Mouse (Mus musculus) CH12.LX (cell line): ENCODE data around the gene Fam227b.

Source experiments
- MAX ChIP-seq: IDR thresholded peaks from 2 replicates; pipeline ENCODE4 v1.6.1; 2011; ENCODE audit warnings: low read length, improper control_type of control experiment
- POLR2A ChIP-seq: IDR thresholded peaks from 2 replicates; pipeline ENCODE4 v1.6.1; 2011; ENCODE audit warnings: low read depth, mild to moderate bottlenecking, improper control_type of control experiment, low read length

- TF ChIP-seq POLR2A (no peak), MAX (no peak)
These were observed 208.5 kb downstream of the Fam227b start for GRCm38 (mm10) chr2:125943301-125943700.
